Mouse (Mus musculus) heart, embryonic 14.5 days (tissue): ENCODE data around the gene Gm10570. TPM values are rescaled to one million over a fixed set of nuclear protein-coding genes. Genes with fewer than 3 reads are reported as not detected.

Experiments used
- ATAC-seq: fragments of 200-750 bp; cut with Nextera tagmentation; 2 replicates; pipeline ENCODE4 v1.8.0; 2017; ENCODE audit warnings: low read depth, moderate TSS enrichment; ENCODE audit not compliant: insufficient number of reproducible peaks, insufficient read depth, low FRiP score
- H3K27ac ChIP-seq, 2 experiments: fragments of 200-500 bp in 1 of 2; fragments of 300-500 bp in 1 of 2; sonication (generic) in 1 of 2; replicated peaks in 1 of 2; 2 replicates each; pipeline ENCODE4 v1.5.1; 2012 to 2014; ENCODE audit warnings: low read depth in 2 of 2, low read length in 2 of 2, control low read depth in 1 of 2, mild to moderate bottlenecking in 1 of 2, mixed read lengths in 1 of 2; ENCODE audit not compliant: control insufficient read depth in 1 of 2, insufficient read depth in 1 of 2
- H3K27me3 ChIP-seq: fragments of 300-500 bp; sonication (generic); 2 replicates; pipeline ENCODE4 v1.6.1; 2014; ENCODE audit warnings: mild to moderate bottlenecking, low read length, control low read depth; ENCODE audit not compliant: control insufficient read depth, insufficient read depth
- H3K36me3 ChIP-seq: fragments of 300-500 bp; sonication (generic); 2 replicates; pipeline ENCODE4 v1.6.1; 2014; ENCODE audit warnings: mild to moderate bottlenecking, control low read depth, low read length, mixed read lengths; ENCODE audit not compliant: control insufficient read depth, insufficient read depth
- H3K4me1 ChIP-seq, 2 experiments: fragments of 200-500 bp in 1 of 2; fragments of 300-500 bp in 1 of 2; sonication (generic) in 1 of 2; 2 replicates each; pipeline ENCODE4 v1.6.1; 2012 to 2014; ENCODE audit warnings: low read length in 2 of 2, control low read depth in 1 of 2, mixed read lengths in 1 of 2; ENCODE audit not compliant: control insufficient read depth in 2 of 2, insufficient read depth in 2 of 2
- H3K4me2 ChIP-seq: fragments of 300-500 bp; sonication (generic); 2 replicates; pipeline ENCODE4 v1.6.1; 2014; ENCODE audit warnings: mild to moderate bottlenecking, low read length
- H3K4me3 ChIP-seq, 2 experiments: fragments of 200-500 bp in 1 of 2; fragments of 300-500 bp in 1 of 2; sonication (generic) in 1 of 2; 2 replicates each; pipeline ENCODE4 v1.5.1; 2012 to 2014; ENCODE audit warnings: low read length in 2 of 2, mild to moderate bottlenecking in 2 of 2, control low read depth in 1 of 2, low read depth in 1 of 2, moderate library complexity in 1 of 2; ENCODE audit not compliant: control insufficient read depth in 1 of 2, insufficient read depth in 1 of 2
- H3K9ac ChIP-seq: fragments of 300-500 bp; sonication (generic); 2 replicates; pipeline ENCODE4 v1.6.1; 2014; ENCODE audit warnings: mild to moderate bottlenecking, low read length
- H3K9me3 ChIP-seq: fragments of 300-500 bp; sonication (generic); 2 replicates; pipeline ENCODE4 v1.6.1; 2016; ENCODE audit warnings: low read length, control low read depth; ENCODE audit not compliant: control insufficient read depth
- WGBS: fragments of 180-500 bp; shearing (Covaris S2); extraction: QIAGEN DNeasy Blood & Tissue Kit; methylation state at CpG from one replicate; pipeline ENCODE4 v1.1.7; 2014; 5-methylcytosine and 5-hydroxymethylcytosine counted together
- polyA plus RNA-seq: library from polyadenylated mRNA; unstranded; fragments of >200 nt; fragmentation: Nextera tagmentation; extraction: Ambion mirVana; gene quantifications from 2 replicates; pipeline ENCODE4 v1.2.1, GENCODE M21; 2014

Gene Gm10570
- polyA plus RNA-seq, 1 experiment from 2014 or later = 0.74 TPM

DNA sequence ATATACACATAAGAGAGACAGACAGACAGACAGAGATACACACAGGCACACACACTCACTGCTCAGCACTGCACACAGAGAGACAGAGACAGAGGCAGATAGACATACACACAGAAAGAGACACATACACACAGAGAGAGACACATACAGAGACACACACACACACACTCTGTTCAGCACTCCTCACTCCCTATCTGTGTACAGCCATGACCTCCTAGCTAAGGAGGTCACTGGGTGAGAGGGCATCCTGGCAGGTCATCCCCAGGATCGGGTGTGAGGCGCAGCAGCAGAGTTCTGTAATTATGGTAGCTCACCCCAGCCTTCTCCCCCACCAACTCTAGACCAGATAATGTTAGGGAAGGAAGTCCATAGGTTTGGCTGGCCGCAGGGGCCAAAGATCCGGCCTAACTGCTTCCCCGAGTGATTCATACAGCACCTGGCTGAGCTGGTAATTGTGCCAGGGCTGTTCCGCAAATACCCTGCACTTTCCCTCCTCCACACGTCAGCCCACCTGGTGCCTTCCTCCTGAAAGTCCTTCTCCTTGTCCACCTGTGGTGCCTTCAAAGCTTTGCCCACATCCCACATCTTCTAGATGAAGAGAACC is 31.8 kb downstream of the Gm10570 start:
- peaks cover 84% of the 10 kb centered on the region for H3K27me3 ChIP-seq
- no peak overlapping the region for H3K9ac ChIP-seq
- H3K9me3 ChIP-seq = no peaks in the 10 kb centered on the region
- WGBS = 63% methylated on average over 7 of the region's 7 CpGs
- ATAC-seq = no peak
- no peak overlapping the region for H3K4me3 ChIP-seq
- H3K27ac ChIP-seq = no peak overlapping the region
- H3K4me2 ChIP-seq = no peak overlapping the region
- peaks cover 12 to 19% of the 10 kb centered on the region in 2 experiments; a peak in 3 of 4 replicates for H3K4me1 ChIP-seq
- H3K36me3 ChIP-seq = no peaks in the 10 kb centered on the region

DNA sequence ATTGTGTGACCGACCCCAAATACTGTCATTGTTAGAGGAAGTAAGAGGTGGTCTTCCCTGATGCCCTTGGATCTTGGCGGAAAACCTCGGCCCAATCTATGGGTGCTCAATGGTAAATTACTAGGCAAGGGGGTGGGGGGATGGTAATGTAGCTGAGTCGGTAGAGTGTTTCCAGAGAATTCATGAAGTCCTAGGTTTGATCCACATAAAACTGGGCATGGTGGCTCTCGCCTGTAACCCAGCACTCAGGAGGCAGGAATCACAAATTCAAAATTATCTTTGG is 32.7 kb downstream of the Gm10570 start:
- no peak overlapping the region for H3K9ac ChIP-seq
- H3K9me3 ChIP-seq = no peaks in the 10 kb centered on the region
- H3K4me1 ChIP-seq = peaks cover 12 to 19% of the 10 kb centered on the region in 2 experiments; a peak in 3 of 4 replicates
- no peak for ATAC-seq
- H3K4me2 ChIP-seq = peak overlapping the region; percentile 95
- H3K27ac ChIP-seq = no peak overlapping the region
- peaks cover 87% of the 10 kb centered on the region for H3K27me3 ChIP-seq
- WGBS = 43% methylated on average over 5 of the region's 5 CpGs
- H3K36me3 ChIP-seq = no peaks in the 10 kb centered on the region
- H3K4me3 ChIP-seq = peak overlapping the region in 1 of 2 experiments; percentile 57; a peak in 1 of 4 replicates

DNA sequence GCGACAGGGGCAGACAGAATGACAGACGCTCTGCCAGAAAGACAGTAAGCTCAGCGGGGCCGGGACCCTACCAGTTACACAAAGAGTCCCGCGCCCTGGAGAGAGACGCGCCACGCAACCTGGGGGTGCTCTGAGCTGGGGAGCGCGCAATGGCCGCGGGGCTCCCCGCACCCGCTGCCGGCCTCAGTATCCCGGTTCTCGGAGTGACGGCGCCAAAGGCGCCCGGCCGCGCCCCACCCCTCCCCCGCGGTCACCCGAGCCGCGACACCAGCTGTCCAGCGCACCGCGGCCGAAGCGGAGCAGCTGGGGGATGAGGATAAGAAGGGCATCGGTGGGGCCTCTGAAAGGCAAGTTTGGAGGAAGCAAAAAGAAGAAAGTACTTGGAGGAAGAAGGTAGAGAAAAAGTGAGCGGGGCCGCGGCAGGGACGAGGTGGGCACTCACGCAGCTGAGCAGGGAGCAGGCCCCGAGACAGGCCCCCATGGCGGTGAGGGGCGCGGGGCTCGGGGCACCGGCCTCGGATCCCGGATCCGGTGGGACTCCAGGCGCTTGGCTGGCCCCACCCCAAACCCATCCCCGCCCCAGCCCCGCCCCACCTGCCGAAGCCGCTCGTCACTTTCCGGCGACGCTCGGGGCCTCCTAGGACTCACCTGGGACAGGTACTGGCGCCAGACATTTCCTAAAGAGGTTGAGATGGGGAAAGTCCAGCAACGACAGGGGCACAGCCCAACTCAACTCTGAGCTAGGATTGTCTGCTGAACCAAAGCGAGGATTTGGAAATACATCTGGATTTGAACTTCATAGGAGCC is 33.3 kb downstream of the Gm10570 start:
- Histone ChIP-seq H3K36me3 (no peaks in the 10 kb centered on the region), H3K27me3 (peaks cover 87% of the 10 kb centered on the region), H3K27ac (peak overlapping the region in 1 of 2 experiments; percentile 41; a peak in 1 of 4 replicates), H3K4me3 (peak overlapping the region; percentile 57), H3K9ac (peak overlapping the region; percentile 68), H3K4me1 (peaks cover 12 to 19% of the 10 kb centered on the region in 2 experiments; a peak in 3 of 4 replicates), H3K4me2 (peak overlapping the region; percentile 95), H3K9me3 (no peaks in the 10 kb centered on the region)
- no peak for ATAC-seq
- 3% methylated on average over 62 of the region's 62 CpGs for WGBS

DNA sequence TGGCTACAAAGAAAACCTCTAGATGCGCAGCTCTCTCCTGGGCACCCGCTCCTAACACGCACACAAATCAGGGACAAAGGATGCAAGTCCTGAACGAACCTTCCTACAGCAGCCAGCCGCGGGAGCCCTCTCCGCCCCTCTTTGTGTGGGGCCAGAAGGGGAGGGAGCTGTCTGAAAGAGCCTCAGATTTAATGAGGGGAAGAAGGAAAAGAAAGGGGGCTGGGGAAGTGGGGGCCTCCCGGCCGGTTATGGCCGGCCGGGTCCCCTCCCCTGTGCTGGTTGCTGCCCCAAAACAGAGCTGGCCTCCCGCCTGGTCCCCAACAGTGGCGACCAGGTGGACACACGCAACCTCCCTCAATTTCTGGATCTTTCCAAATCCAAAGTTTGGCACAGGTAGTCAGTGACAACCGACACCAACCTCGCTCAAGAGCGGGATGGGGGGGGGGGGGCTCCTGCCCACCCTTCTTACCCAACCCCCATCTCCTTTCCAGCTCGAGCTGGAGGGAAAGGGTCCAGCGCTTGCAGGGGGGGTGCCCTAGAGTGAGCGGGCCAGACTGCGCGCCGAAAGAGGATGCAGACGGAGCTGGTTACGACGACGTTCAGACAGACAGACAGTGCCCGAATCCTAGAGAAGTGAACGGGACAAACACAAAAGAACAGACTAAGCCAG is 34.0 kb downstream of the Gm10570 start:
- Histone ChIP-seq H3K4me2 (peak overlapping the region; percentile 95), H3K9ac (peak overlapping the region; percentile 68), H3K4me3 (peak overlapping the region; percentile 57), H3K9me3 (no peaks in the 10 kb centered on the region), H3K27me3 (peaks cover 84% of the 10 kb centered on the region), H3K27ac (peak overlapping the region; percentile 47 to 50; a peak in 3 of 4 replicates), H3K4me1 (peaks cover 12 to 19% of the 10 kb centered on the region in 2 experiments; a peak in 3 of 4 replicates), H3K36me3 (no peaks in the 10 kb centered on the region)
- ATAC-seq = no peak; the same call in 1 of the 2 replicates
- 3% methylated on average over 29 of the region's 29 CpGs for WGBS

DNA sequence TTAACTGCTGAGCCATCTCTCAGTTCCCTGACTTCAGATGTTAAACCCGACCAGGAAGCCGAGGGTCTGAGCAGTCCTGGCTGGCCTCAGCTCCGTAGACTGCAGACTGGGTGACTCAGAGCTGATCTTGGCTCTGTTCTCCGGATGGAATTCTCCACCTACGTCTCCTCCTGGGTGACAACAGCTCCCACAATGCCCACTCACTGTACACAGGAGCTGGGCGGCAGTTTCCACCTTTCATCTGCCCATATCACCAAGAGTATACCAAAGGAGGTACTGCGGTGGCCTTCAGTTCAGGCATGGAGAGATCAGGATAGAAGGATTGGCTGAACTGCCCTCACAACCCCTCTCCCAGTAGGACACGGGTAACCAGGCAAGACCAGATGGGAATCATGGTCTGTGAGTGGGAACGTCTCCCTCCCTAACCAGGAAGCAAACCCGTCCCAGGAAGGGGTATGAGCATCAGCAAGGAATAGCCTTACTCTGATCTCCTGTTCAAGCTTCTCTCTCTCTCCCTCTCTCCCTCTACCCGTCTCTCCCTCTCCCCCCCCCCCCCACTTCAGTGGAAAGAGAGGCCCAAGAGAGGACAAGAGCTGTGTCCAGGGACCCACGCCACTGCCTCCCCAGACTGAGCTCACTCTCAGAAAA is 34.7 kb downstream of the Gm10570 start:
- Histone ChIP-seq H3K4me3 (peak overlapping the region; percentile 57), H3K36me3 (no peaks in the 10 kb centered on the region), H3K4me2 (peak overlapping the region; percentile 95), H3K9ac (peak overlapping the region; percentile 68), H3K27me3 (peaks cover 78% of the 10 kb centered on the region), H3K27ac (peak overlapping the region; percentile 47 to 50; a peak in 3 of 4 replicates), H3K9me3 (no peaks in the 10 kb centered on the region), H3K4me1 (peaks cover 12 to 19% of the 10 kb centered on the region in 2 experiments; a peak in 3 of 4 replicates)
- 10% methylated on average over 11 of the region's 12 CpGs for WGBS
- ATAC-seq = no peak; the same call in 1 of the 2 replicates

DNA sequence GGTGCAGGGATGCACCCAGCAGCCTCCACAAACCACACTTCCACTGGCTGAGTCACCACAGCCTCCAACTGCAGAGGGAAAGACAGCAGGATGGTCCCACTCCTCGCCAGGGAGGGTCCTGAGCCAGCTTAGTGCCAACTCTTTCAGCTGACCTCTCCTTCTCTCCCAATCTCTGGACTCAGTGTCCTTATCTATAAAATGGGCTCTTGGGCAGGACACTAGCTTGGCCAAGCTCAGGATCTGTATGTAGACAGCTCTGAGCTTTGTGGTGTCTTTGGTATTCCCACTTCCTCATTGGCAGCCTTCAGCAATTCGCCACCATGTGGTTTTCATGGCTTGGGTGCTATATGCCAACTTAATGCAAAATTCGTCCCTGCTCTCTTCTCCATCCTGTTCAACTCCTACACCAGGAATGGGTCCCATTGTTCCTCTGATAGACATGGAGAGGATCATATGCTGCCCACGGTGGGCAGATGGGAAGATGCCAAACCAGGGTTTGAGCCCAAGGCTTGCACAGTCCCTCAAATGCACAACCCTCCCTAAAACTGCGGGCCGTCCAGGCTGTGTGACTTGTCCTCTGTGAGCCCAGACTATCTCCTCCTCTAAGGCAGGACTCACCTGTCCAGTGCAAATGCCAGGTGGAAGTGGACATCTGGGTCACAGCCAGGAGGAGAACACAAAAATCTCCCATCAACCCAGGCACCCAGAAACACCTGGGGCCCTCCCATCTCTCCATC is 37.7 kb downstream of the Gm10570 start:
- Histone ChIP-seq H3K27ac (no peak overlapping the region), H3K4me2 (no peak overlapping the region), H3K36me3 (no peaks in the 10 kb centered on the region), H3K9me3 (no peaks in the 10 kb centered on the region), H3K4me1 (peaks cover 16 to 19% of the 10 kb centered on the region in 2 experiments), H3K4me3 (no peak overlapping the region), H3K27me3 (peaks cover 49% of the 10 kb centered on the region), H3K9ac (no peak overlapping the region)
- 79% methylated on average over 6 of the region's 6 CpGs for WGBS
- ATAC-seq = no peak

DNA sequence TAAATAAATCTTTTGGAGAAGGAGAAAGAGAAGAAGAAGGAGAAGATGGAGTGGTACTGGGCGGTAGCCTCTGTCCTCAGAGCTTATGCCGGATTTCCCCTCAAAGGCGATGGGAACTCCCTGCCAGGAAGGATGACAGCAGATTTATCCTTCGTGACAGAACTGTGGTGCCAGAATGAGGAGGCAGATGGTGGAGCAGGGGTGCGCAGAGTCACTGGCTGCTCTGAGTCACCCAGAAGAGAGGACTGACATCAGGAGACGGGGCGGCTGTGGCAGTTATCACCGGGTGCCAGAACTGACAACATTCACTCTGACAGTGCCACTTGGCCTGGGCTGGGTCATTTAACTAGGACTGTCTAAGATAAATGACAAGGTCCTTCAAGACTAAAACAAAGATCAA is 38.4 kb downstream of the Gm10570 start:
- no peaks in the 10 kb centered on the region for H3K36me3 ChIP-seq
- peaks cover 45% of the 10 kb centered on the region for H3K27me3 ChIP-seq
- H3K4me3 ChIP-seq = no peak overlapping the region
- no peaks in the 10 kb centered on the region for H3K9me3 ChIP-seq
- no peak overlapping the region for H3K27ac ChIP-seq
- WGBS = 58% methylated on average over 8 of the region's 8 CpGs
- no peak for ATAC-seq
- no peak overlapping the region for H3K4me2 ChIP-seq
- peaks cover 16% of the 10 kb centered on the region in 2 experiments for H3K4me1 ChIP-seq
- no peak overlapping the region for H3K9ac ChIP-seq
